Mouse (Mus musculus) adipose tissue, adult 10 weeks (tissue): ENCODE data around the gene Hdac10. TPM values are rescaled to one million over a fixed set of nuclear protein-coding genes. Genes with fewer than 3 reads are reported as not detected.

ENCODE experiments used
- polyA plus RNA-seq: library from polyadenylated mRNA; stranded (reverse); fragments of 350-450 nt; fragmentation: Illumina TruSeq; extraction: RNeasy Lipid Tissue Mini Kit (QIAGEN cat#74804); gene quantifications from one replicate; pipeline ENCODE4 v1.2.3, GENCODE M21; 2014; ENCODE audit warnings: low read depth, low replicate concordance

Gene Hdac10
- 14.5 TPM for polyA plus RNA-seq

DNA sequence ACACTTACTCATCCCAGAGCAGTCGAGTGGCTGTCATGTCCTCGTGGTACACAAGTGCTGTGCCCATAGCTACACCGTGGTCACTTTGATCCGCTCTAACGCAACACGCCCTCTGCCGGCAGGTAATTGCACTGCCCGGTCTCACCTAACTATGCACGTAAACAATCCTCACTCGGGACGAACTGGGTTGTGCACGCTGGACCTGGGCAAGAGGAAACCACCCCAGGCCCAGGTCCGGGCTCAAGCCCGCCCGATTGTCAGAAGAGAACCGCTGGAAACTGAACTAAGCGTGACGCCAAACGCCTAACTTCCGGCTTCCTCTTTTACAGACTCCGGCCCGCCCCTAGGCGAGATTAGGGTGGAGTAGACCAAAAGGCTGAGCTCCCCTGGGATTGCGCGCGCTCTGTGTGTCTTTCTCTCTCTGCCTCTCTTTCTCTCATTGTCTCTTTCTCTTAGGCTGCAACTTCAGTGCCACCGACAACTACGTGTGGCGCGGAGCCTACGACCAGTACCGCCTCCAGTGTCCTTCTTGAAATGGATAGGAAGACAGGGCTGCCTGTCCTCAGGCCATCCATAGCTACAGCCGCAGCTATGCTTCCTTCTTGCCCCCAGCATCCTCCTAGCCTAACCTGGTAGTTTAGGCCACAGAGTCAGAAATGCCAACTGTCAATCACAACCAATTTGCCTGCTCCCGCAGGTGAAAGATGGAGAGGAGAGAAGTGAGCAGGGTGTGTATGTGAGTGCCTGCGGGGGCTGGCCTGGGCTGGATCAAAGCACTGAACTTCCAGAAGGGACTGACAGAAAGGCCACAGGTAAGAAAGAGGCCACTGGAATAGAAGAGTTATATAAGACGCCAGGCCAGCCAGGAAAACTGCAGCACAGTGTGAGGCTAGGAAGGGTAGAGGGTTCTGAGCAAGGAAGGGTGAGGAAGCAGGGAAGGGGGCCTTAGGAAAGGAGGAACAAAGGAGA is at the start of gene Hdac10:
Gene Hdac10 (minus strand): TSS at position 319 of the 969 bp plus-strand sequence.

GRCm38 (mm10) chr15:89149271-89150040 is 21.0 kb upstream of the Hdac10 start, which contains the start of gene Mapk11:
Gene Mapk11 (minus strand): TSS chr15:89149628.

DNA sequence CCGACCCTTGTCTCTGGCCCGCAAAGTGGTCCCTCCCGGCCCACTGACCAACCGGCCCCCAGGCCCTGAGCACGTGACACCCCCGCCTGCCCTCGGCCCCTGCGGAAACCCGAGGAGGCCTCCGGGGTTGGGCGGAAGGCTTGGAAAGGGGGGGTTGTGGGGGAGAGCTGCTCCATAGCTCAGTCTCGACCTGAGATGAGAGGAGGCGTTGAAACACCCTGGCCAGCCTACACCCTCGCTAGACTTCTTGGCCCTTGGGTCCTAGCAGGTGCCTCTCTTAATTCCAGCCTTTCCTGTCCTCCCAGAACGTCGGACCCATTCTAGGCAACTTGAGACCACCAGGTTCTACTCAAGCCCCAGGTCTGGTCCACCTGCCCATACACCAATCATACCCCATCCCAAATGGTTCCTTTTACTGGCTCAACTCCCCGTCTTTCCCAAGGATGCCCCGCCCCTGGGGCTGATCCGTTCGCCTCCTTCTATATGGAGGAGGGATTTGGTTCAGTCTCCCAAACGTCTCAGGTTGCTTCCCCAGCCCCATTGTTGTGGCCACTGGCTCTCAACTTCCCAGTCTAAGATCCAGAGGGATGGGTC is 12.3 kb upstream of the Hdac10 start, which contains the start of gene Mapk12:
Gene Mapk12 (minus strand): TSS at position 45 of the 594 bp plus-strand sequence.

GRCm38 (mm10) chr15:89122649-89123366 is 5.7 kb downstream of the Hdac10 start, which contains the start of gene Tubgcp6:
Gene Tubgcp6 (minus strand): TSS chr15:89123112.

DNA sequence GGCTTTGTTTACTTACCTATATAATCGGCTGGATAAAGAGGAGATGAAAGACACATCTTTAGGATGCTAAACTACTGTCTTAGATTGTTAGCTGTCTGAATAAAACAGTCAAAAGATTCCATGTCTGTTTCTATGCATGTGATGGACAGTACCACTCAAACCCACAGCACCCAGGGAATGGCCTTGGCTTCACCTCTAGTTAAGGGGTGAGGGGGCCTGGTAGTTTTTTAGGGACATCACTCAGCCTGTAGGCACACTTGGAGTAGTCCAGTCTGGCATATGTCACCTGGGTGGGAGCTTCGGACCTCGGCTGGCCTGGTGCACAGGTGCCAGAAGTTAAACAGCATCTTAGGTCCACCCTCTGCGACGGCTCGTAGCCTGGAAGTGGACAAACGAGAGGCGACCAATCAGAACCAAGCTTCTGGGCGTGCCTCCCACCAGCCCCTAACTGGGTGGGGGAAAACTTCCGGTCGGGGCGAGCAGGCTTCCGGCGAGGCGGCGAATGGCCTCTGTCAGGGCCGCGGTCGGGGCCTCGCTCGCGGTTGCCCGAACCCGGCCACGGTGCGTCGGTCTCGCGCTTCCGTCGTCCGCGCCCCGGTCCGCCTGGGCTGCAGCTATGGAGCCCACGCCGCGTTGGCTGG is 39.8 kb downstream of the Hdac10 start, which contains the start of gene Selenoo:
Gene Selenoo (plus strand): TSS at position 478 of the 641 bp plus-strand sequence.

DNA sequence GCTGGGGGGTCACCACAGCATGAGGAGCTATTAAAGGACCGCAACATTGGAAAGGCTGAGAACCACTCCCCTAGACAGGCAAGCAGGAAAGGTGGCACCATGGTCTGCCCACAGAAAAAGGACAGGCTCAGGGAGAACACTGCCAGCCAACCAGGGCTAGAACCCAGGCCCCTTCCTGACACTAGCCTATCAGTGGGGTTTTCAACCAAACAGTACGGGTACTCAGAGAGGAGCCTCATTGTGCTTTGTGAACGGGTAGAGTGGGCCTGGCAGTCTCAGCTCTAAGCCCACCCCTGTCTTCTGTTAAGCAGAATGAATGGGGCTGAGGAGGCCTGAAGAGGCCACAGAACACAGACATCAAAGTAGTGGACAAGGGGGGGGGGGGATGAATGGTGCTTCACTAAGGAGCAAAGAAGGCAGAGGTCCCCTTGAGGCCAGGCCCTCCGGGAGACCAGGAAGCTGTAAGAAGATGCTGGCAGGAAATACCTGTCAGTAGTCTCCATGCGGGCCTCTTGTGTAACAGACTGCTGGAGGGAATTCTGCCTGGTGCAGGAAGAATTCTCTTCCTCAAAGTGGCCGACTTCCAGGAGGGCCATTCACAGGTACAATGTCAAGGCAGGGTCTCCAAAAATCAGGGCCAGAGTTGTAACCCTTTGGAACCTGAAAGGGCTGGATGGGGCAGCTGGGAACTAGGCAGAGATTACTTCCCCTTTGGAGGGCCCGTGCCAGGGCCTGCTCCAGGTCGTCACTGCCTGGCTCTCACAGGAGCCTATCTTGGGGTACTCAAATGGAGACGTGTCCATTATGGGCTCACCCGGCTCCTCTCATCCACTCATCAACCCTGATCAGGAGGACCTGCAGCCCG is 53.7 kb downstream of the Hdac10 start, which contains the start of gene Trabd:
Gene Trabd (plus strand): TSS at position 512 of the 865 bp plus-strand sequence.

Other genes starting within 250 kb of the Hdac10 start
- gene Ttll8, start 174.3 kb downstream of the Hdac10 start, polyA plus RNA-seq, result 2.4 TPM
- 1.3 TPM for gene Mlc1, start 149.7 kb downstream of the Hdac10 start, polyA plus RNA-seq
- 0.81 TPM for gene Mov10l1, start 145.8 kb downstream of the Hdac10 start, polyA plus RNA-seq
- gene Panx2, start 69.0 kb downstream of the Hdac10 start, polyA plus RNA-seq, result 2.1 TPM
- gene Trabd, start 53.6 kb downstream of the Hdac10 start, polyA plus RNA-seq, result 71.4 TPM
- gene Selenoo, start 39.6 kb downstream of the Hdac10 start, polyA plus RNA-seq, result 28.7 TPM
- 39.9 TPM for gene Tubgcp6, start 5.6 kb downstream of the Hdac10 start, polyA plus RNA-seq
- 21.4 TPM for gene Mapk12, start 12.0 kb upstream of the Hdac10 start, polyA plus RNA-seq
- 19.2 TPM for gene Mapk11, start 20.9 kb upstream of the Hdac10 start, polyA plus RNA-seq
- 86.5 TPM for gene Plxnb2, start 52.1 kb upstream of the Hdac10 start, polyA plus RNA-seq
- gene Dennd6b, start 67.8 kb upstream of the Hdac10 start, polyA plus RNA-seq, result 9.0 TPM
- gene Ppp6r2, start 82.9 kb upstream of the Hdac10 start, polyA plus RNA-seq, result 28.3 TPM
- gene Sbf1, start 186.6 kb upstream of the Hdac10 start, polyA plus RNA-seq, result 51.1 TPM
- not detected for gene Adm2, start 194.0 kb upstream of the Hdac10 start, polyA plus RNA-seq
- not detected for gene Miox, start 205.7 kb upstream of the Hdac10 start, polyA plus RNA-seq
- 32.8 TPM for gene Lmf2, start 227.0 kb upstream of the Hdac10 start, polyA plus RNA-seq
- gene Ncaph2, start 227.0 kb upstream of the Hdac10 start, polyA plus RNA-seq, result 63.2 TPM
- gene Sco2, start 245.1 kb upstream of the Hdac10 start, polyA plus RNA-seq, result 11.2 TPM
- 1.2 TPM for gene Tymp, start 248.3 kb upstream of the Hdac10 start, polyA plus RNA-seq